Mouse (Mus musculus) small intestine, adult 2 months (tissue): ENCODE measurements around the gene Samd4.

ENCODE experiments used
- CTCF ChIP-seq: fragments of 200-500 bp; IDR thresholded peaks from 2 replicates; pipeline ENCODE4 v1.5.1; 2012; ENCODE audit warnings: low read depth, mild to moderate bottlenecking, control low read depth, inconsistent platforms, low read length, moderate library complexity, mixed read lengths; ENCODE audit not compliant: insufficient replicate concordance, insufficient read length; ENCODE audit errors: extremely low read depth
- POLR2A ChIP-seq: fragments of 200-500 bp; IDR thresholded peaks from 2 replicates; pipeline ENCODE4 v1.6.1; 2012; ENCODE audit warnings: low read depth, mild to moderate bottlenecking, control low read depth, inconsistent platforms, low read length, moderate library complexity

DNA sequence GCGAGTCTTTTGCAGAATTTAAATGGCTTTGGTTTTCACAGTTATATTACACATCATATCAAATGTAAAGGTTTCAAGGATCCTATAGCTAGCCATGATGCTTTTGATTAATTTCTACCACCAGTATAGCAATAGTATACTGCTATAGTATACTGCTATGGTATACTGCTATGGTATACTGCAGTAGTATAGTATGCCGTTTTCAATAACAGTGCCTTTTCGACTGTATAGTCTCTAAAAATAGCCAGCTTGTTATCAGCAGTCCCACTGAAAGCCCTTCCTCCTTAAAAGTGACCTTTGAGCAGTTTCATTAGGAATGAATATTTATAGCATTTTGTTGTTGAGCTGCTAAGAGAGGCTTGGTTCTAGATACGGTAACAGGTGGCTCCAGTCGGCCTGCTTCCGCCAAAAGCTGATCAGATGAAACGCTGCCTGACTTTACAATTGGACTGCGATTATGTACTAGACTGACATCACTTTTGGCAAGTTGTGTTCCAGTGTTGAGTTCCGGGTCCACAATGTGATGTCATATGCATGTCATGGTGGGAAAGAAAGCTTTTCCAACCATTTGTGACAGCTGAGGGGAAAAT, 19.9 kb downstream of the Samd4 start:
- TF ChIP-seq POLR2A: no peak
- no peak for TF ChIP-seq CTCF
